Mouse (Mus musculus) lung, postnatal 36 days (tissue): ENCODE measurements at regions not wholly inside any gene's neighbourhood (a gene's known extent, or its start where the extent isn't known, plus 50 kb on each side); places are given as distances from the start of the nearest gene placed in this dataset.
"Not testable (repeated sequence)": the region's sequence is repeated elsewhere in the genome, so short reads cannot be mapped to it uniquely, and the experiment has no call there.

ENCODE experiments used
- DNase-seq: peaks from one replicate; pipeline ENCODE4 v3.0.0; 2022; ENCODE audit warnings: mixed read lengths

DNA sequence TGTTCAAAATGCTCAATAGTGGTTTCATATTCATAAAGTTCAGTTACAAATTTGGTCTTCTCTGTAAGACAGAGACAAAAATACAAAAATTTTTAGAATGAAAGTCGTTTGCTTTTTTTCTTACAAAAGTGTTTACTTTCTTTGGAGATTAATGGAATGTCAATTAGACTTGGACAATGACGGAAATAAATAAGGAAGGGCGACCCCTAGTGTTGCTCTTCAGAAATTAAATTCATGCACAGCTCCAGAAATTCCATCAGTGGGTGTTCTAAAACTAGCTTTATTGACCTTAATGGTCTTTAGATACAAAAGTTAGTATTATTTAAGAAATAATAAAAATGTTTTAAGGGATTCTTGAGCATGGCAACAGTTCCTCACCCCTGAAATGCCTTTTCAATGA, 141.8 kb upstream of the Lama2 start:
- DNase-seq: peak; percentile 32

DNA sequence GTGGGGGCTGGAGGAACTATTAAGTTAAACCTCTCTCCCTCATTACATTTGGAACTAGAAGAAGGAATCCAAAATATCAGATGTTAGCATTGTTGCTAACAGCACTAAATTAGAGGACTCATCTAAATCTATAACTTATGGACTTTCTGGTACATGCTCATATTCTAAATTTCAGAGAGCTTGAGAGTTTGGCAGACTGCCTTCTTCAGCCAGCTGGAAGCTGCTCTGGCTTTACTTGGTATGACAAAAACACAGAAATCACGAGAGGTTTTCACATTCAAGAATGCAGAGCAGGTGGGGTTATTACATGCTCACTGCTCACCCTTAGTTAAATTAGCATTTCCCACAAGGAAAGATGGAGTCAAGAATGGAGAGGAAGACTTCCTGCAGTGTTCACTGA, 182.8 kb upstream of the Lama2 start:
- no peak for DNase-seq

DNA sequence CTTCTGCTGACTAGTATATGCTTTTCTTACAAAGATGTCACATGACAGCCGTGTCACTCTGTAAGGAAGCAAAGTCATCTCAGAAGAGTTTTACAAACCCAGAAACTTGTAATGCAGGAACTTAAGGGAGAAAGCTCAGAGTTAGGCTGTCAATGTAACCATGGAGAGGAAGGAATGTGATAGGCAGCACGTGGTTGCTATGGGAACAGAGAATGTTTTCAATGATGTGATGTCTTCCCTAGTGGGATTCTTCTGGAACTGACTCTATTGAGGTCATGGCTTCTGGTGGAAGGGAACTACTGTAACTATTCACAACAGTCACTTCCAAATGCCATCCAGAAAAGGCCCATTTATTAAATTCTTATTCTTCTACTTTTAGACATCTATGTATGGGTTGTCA, 190.0 kb upstream of the Lama2 start:
- no peak for DNase-seq

DNA sequence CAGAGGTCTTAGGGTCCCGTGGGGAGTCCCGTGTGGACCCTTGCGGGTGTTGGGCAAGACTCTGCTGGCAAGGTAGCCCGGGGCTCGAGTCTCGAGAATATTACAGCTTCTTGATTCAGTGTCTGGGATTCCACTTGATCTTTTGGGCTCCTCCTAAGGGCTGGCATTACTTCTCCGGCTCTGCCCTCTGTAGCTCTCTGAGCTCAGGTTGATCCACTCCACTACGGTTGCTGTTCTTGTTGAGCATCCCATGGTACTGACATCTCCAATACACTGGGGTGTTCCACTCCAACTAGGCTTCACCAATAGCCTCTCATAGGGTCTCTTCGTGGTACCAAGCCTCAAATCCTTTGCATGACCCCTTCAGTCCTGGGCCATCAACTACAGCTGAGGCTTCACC, 206.1 kb upstream of the Lama2 start:
- DNase-seq: not testable (repeated sequence)

DNA sequence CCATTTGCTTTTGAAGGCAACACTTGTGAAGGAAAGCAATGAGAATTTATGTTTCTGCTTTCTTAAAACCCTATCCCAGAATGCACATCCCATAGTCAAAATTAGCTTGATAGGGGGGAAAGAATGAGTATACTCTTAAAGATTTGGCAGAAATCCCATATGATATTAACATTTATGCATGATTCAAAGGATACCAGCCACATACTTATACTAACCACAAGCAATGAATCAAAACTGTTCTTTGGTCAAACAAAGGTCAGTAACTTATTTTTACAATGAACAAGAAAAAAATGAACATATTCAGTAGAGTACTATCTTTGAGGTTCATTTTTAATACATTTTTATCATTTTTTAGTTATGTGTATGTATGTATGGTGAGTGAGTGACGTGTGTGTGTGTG, 208.8 kb upstream of the Lama2 start:
- DNase-seq: no peak

DNA sequence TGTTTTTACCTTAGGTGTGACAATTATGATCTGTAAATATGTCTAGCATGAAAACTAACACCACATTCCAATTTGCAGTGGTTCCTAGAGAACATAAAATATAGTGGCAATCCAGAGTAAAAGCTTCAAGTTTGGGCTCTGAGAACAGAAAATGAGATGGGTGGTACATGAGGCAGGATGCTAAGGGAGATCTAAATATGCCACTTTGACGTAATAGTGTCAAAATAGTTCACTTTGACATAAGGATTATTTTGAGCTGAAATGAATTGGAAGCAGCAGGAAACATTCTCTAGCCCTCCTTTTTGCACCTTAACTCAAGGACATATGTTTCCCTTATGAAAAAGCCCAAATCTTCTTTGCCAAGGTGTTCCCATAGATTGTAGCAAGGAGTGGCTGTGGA, 219.1 kb upstream of the Lama2 start:
- no peak for DNase-seq

DNA sequence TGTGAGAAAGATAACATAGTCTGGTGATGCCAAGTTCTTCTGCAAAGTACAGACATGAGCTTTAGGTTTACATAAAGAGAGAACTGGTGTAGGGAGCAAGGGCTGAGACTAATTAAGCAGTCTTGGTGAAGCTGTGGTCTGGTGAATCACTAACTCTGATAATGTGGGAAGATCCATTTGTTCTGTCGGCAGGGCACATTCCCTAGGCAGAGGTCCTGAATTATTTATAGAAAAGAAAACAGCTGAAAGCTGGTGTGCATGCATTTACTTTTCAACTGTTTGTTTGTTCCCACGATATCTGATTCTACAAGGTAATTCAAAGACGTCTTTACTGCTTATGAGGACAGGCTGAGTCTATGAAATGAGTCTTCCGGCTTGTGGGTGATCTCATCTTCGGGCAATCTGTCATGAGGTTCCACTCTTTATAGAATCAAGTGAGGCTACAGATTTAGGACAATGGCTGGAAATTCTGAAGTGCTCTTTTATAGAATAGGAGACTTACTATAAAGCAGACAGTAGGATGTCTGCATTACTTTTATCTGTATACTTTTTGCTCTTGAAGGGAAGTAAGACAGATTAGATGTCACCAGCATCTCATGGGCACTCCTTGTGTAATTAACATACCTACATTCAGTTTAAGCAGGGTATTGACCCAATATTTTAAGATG, 221.6 kb upstream of the Lama2 start:
- no peak for DNase-seq

DNA sequence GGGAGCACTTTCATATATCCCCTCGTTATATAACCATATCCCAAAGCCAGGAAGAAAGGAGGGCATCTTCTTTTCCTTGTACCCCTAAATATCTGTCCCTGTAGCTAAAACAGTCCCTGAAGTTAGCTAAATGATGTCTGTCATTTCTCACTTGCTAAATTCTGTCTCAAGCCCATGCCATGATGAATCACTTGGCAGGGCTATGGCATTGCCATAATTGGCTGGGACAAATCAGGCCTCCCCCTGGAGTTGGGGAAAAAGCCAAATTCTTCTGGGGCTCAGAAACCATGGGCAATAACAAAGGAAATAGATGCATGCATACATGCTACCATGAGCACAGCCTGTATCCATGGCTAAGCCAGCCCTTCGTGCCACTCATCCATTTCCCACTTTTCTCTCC, 223.5 kb upstream of the Lama2 start:
- DNase-seq: no peak

DNA sequence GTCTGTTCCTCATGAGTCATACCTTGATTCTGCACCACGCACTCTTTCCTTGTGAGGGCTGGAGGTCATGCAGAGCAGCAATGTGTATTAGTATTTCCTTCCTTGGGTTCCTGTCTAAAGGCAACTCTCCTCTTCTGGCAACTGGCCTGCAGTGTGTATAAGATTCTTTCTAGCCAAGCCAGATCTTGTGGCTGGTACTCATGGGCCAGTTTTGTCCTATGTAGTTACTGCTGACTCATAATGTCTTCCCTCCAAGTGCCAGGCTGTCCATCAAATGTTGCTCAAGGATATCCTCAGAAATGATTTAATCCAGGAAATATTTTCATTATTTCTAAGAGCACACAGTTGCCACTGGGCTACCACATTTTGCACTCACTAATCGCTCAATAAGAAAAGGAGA, 211.0 kb upstream of the Ptprk start:
- no peak for DNase-seq

DNA sequence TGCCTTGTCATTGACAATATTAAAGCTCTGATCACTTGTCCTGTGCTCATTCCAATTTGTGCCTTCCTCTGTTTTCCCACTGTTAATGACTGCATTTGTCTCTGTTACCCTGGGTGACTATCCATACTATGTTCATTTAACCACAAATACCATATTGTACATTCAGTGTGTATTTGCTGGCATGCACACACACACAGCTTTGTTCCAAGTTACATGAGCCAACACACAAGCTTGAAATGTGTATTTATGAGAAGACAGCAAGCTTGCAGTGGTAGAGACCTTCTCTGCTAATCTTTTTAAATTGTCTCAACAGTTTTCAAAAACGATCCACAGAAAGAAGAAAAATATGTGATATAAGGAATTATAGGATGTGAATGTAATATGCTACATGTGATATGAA, 193.8 kb upstream of the Ptprk start:
- no peak for DNase-seq

DNA sequence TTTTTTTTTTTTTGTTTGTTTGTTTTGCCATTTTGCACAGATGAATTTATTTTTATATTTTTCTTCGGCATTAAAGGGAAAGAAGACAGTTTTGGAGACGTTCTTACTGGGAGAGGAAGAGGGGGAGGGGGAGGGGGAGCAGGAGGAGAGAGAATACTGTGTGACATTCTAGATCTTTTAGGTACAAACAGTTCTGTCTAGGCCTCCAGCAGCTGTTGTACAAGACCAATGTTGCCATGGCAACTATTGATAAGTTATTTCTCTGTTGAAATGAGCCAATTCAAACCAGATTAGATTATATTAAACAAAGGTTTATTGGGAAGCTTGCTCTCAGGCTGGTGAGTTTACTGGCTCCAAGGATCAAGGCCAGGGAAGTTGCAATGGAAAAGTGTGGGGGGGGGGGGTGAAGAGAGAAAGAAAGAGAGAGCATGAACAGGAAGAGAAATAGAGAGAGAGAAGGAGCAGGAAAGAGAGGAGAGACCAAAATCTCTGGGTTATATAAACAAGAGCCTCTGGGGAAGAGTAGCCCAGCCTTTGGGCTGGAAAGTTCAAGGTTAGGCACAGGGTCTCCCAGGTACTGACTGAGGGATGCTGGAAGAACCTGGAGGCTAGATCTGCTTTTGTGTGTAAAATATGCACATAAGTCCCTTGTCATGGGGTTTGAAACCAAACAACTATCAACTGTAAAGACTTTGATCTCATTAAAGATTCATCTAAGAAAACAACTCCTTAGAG, 182.7 kb upstream of the Ptprk start:
- DNase-seq: no peak

DNA sequence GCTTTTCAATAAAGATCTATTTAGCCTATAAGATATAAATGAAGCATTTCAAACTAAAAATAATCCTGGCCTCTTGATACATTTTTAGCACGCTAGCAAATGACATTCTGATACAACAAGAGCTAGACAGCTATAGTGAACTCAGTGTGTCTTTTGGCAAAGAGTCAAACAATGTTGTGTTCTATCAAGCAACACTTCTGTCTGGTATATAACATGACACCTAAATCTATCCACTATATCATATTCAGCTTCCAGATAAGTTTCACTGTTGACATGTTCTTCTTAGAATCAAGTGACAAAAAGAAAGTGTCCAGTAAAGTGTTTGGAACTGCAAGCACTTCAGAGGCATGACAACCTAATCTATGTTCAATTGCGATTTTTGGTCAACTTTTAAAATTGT, 158.2 kb upstream of the Ptprk start:
- DNase-seq: no peak

DNA sequence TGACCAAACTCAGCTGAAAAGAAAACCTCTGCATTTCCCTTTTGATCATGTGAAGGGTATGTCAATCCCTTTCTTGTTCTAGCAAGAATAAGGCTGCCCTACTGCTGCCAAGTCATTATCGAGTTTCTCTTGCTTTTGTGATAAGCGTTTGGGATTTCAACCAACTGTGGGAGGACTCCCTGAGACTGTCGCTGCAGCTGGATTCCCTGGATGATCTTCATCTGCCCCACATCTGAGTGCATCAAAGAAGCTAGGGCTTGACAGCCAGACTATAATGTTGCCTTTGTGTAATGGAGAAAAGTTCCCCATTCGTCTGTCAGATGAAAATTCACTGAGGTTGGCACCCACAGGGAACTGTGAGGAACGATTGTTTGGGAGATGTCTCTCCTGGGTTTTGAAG, 147.4 kb upstream of the Ptprk start:
- DNase-seq: no peak

DNA sequence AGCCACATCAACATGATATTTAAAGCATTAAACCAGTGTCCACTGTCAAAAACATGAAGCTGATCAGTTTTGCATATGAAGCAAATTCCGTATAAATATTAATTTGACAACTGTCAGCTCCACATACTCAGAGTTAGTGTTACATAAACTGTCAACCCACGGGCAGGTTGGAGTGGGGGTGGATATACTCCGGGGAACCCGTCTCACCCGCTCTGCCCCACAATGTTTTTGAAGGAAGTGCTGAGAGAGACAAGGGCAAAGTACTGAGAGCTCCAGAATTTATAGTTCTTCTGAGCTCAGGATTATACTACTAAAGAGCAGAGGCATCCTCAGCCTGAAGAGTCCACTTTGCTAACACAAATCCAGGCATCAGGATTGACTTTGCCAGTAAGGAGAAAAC, 132.5 kb upstream of the Ptprk start:
- no peak for DNase-seq

DNA sequence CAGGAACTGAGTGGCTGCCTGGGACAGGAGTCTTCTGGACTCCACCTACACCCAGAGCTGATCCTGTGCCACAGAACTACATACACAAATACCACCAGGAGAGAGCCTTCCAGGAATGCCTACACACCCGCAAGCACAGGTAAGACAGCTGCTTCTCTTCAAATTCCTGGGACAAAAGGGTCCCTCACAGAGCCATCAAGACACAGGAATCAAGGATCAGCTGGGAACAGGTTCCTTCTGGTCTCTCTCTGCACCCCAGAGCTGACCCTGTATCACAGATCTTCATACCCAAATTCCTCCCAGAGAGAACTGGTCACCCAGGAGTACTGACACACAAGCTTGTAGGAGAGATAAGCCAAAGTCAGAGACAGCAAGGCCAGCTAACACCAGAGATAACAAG, 125.5 kb upstream of the Ptprk start:
- DNase-seq: no peak

DNA sequence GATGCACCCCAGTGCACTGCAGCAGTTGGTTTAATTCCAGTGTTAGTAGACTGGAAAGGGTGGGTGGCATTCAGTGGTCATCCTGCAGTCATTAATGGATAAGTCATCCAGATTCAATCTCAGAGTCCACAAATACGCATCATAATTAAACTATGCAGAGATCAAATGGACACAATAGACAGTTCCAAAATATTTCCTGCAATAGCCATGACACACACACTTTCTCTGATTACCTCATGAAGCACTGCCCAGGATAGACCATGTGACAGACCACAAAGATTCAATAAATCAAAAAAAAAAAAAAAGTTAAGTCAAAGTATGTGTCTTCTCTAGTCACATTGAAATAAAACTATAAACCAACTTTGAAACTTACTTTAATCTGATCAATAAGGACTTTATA, 106.4 kb upstream of the Ptprk start:
- DNase-seq: no peak

DNA sequence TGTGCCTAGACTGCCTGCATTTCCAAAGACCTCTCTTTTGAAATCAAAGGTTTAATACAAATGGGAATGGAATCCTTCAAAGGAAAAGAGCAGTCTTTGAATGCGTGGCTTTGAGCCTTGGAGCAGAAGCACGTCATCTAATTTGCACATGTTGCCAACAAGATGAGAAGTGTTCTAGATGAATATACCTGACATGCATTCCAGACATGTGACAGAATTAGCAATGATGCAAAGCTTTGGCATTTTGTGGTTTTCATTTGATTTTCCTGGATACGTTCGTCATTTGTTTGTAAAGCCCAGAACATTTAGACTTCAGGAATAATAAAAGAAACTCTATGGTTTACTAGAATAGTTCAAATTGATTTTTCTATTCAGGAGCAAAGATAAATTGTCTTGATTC, 90.6 kb upstream of the Ptprk start:
- DNase-seq: no peak

DNA sequence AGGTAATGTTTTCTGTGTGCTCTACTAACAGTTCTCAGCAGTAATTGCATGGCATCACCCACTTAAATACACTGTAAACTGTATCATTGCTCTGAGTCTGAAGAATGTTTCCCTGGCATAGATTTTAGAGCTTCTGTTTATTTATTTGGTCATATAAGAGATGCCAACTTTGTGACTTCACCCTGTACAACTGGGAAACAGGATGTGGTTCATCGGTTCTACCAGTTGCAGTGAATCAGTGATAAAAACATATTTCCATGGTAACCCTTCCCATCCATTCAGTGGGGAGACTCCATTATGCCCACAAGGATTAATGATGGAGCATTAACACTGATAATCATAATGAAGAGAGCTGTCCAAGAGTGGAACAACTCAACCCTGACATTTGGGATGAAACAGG, 89.6 kb upstream of the Ptprk start:
- no peak for DNase-seq

DNA sequence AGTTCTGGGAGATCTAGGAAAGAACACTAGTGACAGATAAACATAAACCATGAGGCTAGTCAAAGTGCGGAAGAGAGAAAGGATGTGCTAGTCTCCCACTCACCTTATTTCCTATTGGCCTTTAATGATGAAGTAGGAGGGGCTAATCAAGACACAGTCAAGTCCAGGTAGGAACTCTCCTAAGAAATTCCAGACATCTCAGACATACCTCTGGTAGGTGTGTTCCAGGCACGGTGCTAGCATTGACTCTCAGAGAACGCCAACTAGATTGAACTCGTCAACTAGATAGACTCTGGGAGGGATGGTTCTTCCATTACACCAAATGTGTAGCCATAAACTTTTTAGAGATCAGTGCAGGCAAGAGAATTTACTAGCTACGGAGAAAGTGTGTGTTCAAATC, 87.6 kb upstream of the Ptprk start:
- no peak for DNase-seq

DNA sequence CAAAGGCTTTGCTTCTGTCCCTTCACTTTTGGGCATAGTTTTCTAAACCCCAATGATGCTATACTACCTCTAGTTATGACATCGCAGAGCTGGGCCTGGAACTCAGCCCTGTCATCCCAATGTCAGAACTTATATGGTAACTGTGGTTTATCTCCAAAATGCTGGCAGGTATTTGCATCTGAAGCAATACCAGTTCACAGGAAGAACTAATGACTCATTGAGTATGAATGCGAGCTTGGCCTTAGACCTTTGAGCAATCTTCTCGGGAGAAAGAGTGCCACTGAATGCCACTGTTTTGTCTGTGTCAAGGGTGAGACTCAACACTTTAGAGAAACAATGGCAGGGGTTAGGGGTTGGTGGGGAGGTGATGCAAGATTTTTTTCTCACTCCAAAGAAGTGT, 86.6 kb upstream of the Ptprk start:
- DNase-seq: peak; percentile 6

DNA sequence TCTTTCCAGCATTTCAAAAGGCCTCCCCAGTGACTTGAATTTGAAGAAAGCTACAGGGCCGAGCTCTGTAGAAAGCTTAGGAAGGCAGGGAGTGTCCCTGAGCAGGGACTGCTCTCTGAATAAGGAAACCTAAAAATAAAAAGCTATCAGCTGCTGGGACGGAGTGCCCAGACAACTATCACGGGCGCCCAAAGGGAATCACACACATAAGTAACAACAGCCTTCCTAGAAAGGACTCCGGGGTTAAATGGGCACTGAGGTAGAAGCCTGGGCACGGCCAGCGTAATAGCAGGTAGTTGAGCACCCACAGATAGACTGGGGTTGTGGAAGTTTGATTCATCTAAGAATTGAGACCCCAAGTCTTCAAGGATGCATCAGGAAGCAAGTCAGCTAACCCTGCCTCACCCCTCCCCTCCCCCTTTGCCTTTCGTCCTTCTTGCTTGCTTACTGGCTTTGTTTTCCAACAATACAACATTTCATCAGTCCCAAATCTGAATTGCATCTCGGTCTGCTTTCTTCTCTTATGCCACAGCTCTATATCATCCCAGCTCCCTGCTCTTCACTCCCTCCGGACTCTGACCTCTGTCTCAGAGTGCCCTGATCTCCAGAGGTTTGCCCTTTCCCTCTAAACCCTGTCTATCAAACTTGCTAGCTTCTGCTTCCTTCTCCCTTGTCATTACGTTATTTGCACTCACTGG, 84.1 kb upstream of the Ptprk start:
- no peak for DNase-seq

DNA sequence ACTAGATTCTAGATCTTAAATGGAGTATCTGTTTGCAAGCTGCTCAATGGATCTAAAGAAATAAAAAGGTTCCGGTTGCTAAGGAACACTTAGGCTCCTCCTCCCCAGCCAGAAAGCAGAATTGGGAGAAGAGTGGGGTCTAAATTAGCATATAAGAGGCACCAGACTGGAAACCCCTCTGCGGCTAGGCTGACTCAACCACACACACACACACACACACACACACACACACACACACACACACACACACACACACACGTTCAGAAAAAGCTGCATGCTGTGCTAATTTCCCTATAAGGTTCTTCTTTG, 83.6 kb upstream of the Ptprk start:
- DNase-seq: no peak

DNA sequence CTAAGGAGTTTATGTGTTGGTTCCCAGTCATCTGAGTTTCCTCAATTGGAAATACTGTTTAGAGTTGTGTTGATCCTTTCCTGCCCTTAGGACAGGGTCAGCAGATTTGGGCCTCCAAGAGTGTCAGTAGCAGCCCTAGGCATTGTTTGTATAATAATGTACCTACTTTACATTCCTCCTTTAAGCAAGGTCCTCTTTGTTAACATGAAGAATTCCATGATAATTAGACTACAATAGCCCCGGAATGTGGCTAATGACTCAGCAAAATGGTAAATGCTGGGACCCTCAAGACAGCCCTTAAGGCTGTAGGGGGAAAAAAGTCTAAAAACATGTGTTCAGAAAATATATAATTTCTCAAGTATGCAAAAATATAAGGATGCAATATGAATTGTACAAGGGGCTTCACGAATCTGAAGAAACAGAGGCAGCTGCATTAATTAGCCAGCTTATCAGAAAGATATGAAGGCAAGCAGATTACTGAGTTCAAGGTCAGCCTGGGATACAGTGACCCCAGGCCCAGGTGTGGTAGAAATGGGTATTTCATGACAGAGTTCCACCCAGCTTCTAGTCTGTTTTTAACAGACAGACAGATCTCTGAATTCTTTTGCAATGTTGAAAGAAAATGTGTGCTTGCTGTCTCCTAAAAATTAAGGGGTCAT, 80.1 kb upstream of the Ptprk start:
- no peak for DNase-seq

DNA sequence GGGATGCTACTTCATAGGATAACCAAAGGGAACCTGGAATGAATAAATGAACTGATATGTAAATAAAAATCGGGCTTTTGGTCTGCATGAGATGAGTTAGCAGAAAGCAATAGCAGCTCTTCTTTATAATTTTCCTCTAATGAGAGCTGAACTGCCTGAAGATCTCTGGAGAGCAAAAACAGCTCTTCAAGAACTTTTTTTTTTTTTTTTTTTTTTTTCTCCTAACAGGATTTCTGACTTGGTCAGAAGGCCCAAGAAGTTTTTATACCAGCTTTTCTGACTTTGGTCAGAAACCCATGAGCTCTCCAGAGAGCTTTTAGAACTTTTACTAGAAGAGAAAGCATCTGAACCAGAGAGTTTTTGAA, 79.6 kb upstream of the Ptprk start:
- DNase-seq: no peak
